Mouse (Mus musculus) heart, adult 9 months (tissue): ENCODE measurements at regions not wholly inside any gene's neighbourhood (a gene's known extent, or its start where the extent isn't known, plus 50 kb on each side); places are given as distances from the start of the nearest gene placed in this dataset.
A peak's percentile ranks its signal among the peaks of the same experiment; 100 is the strongest.

ENCODE experiments used
- DNase-seq, 2 experiments: peaks; one replicate each; pipeline ENCODE4 v3.0.0; 2022; ENCODE audit warnings: low spot score in 2 of 2

- no peak for DNase-seq
Measured at GRCm38 (mm10) chr7:34587239-34587638, 69.3 kb downstream of the Kctd15 start.

GRCm38 (mm10) chr7:34585312-34585865 is 71.1 kb downstream of the Kctd15 start:
- DNase-seq, result no peak

- no peak for DNase-seq
Measured at GRCm38 (mm10) chr7:34584870-34585269, 71.7 kb downstream of the Kctd15 start.

- DNase-seq, result no peak
Measured at GRCm38 (mm10) chr7:34580866-34581265, 75.7 kb downstream of the Kctd15 start.

DNA sequence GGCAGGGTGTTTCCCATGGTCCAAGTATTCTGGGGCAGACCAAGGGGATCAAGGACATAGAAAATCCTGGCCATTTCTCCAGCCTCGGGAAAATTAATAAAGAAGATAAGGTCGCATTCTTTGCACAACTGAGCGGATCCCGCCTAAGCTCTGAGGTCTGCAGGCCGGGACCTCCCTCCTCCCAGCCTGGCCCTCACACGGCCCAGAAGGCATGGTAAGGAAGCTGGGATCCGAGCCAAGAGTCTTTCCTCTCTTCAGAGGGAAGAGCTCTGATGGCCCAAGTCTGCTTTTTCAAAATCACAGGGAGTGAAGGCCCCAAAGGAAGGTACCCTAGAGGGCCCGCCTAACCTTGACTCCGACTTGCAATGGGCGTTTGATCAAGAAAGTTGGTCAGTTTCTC is 85.2 kb downstream of the Kctd15 start:
- DNase-seq, result peak; percentile 24 to 50

DNA sequence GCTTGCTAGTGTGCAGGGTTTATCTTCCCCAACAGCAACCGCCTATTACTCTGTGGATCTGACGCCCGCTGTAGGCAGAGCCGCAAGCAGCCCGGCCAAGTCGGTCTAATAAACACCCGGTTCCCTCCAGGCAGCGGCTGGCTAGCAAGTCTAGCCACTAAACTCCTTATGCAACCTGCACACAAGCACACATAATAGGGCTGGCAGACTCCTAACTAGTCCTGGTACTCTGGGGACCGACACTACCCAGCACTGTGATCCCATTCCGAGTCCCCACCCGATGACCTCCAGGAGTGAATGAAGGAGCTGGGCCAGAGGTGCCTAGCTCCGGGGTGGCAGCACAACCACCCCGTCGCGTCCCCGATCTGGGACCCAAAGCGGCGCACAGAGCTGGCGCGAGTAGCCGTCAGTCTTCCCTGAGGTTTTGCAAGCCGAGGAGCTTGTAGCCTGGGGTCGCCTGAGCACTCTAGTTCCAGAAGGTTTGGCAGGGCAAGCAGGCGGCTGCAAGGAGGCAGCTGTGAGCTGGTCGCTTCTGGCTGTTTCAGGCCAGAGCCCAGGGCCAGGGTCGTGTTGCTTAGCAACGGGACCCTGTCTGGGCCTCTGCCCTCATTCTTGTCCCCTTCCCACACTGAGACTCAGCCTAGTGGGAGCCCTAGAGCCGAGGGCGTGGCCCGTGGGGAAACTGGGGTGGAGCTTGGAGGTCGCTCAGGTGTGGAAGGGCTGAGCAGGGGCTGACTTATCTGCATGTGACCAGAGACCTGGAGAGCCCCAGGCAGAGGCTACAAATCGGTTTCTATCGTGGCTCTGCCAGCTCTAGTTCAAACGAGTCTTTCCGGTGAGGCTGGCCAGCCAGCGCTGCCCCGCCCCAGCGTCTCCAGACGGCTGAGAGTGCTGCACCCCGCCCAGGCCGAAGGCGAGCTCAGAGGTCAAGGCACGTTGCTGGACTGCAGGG is 86.1 kb downstream of the Kctd15 start:
- DNase-seq, result peak; percentile 72 to 74

DNA sequence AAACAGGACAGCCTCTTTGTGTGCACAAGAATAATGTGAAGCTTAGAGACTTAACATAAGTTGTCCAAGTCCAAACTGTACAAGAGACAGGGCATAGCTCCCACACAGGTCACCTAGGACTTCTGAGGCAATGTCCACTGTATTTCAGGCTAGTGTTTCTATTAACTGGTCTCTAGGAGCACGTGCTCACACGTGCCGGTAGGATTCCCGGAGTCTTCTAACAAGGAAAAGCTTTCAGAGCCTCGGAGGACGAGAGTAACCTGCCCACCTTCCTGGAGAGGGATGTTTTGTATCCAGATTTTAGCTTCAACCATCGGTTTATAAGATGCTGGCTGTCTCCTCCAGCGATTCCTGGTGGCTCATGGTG is 86.8 kb downstream of the Kctd15 start:
- DNase-seq, result no peak

DNA sequence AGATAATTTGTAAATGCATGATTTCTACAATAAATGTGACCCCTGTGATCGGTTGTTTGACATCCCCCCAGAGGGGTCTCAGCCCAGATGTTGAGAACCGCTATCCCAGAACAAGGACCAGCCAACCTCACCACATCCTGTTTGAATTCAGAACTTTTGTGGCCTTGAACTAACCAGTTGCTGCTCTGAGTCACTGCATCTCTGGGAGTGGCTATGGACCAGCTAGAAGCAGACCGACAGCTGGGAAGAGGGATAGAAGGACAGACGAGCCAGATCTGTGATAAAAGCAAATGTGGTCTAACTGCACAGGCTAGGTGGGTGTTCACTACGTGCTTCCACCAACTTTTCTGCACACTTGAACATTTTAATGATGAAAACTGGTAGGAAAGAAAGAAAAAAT is 89.0 kb downstream of the Kctd15 start:
- no peak for DNase-seq

DNA sequence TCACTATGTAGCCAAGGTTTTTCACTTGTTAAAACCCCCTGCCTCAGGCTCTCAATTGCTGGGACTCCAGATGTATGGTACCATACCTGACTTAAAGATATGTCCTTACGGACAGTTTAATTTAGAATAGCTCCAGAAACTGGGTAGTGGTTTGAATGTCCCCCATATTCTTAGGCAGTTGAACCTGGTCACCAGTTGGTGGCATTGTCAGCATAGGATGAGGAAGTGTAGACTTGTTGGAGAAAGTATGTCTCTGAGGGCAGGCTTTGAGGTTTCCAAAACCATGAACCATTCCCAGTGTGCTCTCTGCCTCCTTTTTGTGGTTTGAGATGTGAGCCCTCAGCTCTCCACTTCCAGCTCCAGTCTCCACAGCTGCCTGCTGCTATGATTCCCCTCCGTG is 94.4 kb downstream of the Kctd15 start:
- no peak for DNase-seq

GRCm38 (mm10) chr7:34558615-34559343 is 97.8 kb downstream of the Kctd15 start:
- no peak for DNase-seq

GRCm38 (mm10) chr7:34555196-34555595 is 101.3 kb downstream of the Kctd15 start:
- no peak for DNase-seq

GRCm38 (mm10) chr7:34546609-34547316 is 109.8 kb downstream of the Kctd15 start:
- no peak for DNase-seq

- no peak for DNase-seq
Measured at GRCm38 (mm10) chr7:34545906-34546305, 110.6 kb downstream of the Kctd15 start.

- no peak for DNase-seq
Measured at GRCm38 (mm10) chr7:34541906-34542305, 114.6 kb downstream of the Kctd15 start.

DNA sequence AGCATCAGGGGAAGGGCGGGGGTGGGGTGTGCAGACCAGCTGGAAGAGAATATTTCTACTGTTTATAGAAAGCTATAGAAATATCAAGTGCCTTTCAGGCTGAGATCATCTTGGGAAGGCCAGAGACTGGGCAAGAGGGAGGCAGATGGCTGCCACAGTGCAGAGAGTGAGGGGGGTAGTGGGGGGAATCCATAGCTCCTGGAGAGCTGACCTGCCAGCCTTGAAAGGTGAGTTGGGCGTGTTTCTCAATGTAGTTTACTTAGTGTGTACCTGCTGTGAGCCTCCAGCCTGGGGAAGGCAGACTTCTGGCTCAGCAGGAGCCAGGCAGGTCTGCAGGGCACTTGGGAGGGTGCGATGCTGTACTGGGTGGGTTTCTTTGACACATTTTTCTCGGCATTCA is 115.5 kb downstream of the Kctd15 start:
- no peak for DNase-seq

DNA sequence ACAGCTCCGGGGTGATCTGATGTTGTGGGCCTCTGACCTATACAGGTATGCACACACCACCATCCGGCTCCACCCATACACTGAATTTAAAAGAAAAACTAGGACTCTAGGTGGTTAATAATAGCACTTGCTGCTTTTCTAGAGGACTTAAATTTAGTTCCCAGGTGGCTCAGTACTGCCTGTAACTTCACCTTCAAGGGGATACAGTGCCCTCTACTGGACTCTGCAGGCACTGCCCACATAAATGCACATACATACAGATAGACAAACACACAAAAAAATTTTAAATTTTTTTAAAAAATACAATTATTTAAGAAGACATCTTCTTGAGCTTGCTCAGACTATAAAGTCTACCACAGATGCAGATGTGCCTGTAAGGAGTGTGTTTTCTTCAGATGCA is 116.7 kb downstream of the Kctd15 start:
- no peak for DNase-seq

DNA sequence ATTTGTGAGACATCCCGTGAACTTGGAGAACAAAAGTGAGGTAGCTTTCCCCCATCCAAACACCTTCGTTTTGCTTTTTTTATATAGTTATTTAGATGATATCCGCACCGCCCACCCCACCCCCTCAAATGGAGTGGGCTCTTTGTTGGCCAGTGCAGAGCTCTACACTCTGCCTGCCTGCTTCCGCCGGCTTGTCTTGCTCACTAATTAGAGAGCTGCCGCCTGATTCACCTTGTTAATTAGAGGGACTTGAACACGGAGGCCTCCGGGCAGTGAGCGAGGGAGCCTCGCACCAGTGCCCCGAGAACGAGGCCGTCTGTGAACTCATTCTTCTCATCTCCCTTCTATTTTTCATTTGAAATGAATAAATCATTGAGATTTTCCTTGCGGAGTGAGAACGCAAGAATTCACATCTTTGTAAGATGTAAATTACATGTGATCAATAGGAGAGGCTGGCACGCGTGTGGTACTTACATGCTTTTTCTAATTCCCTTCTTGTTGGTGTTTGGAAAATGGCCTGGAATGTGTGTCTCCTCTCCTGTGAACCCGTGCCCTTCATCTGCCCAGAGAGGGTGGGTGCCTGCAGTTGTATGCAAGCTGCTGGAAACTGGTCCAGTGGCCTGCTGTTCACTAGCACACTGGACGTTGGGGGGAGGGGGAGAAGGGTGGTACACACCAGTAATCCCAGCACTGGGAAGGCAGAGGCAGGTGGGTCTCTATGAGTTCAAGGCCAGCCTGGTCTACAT is 118.0 kb downstream of the Kctd15 start:
- no peak for DNase-seq

- no peak for DNase-seq
Measured at GRCm38 (mm10) chr7:34537122-34537521, 119.4 kb downstream of the Kctd15 start.

DNA sequence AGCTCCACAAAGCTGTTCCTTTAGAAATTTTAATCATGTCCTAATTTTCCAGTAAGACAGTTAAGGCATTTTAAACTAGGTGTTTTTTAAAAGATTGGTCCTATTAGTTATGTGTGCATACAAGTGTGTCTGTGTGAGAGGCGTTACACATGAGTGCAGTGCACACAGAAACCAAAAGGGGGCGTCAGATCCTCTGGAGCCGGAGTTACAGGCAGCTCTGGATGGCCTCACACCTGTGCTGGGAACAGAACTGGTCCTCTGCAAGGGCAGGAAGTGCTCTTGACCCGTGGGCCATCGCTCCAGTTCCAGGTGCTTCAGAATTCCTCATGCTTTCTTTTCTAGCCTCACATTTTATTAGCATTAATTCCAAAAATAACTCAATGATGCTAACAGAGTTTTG is 122.3 kb downstream of the Kctd15 start:
- no peak for DNase-seq

- DNase-seq, result no peak
Measured at GRCm38 (mm10) chr7:34531639-34532038, 124.9 kb downstream of the Kctd15 start.

DNA sequence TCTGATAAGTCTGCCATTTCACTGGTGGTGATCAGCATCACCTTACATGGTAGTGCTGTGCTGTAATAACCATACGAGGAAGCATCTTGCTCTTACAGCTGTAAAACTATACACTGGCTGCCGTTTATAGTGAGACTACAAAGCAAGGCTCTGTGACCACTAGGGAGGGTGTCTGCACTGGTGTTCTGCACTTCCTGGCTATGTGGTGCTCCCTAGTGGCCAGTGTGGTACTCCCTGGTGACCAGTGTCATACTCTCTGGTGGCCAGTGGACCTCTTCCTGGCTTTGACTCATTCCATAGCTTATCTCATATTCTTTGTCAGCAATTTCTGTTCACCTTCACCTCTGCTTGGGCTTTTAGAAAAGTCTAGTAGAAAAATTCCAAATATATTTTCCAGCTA is 114.7 kb upstream of the Lsm14a start:
- DNase-seq, result no peak
